Mouse (Mus musculus) heart, embryonic 10.5 days (tissue): Measurements from ENCODE around the gene Slc35b1. TPM values are rescaled to one million over a fixed set of nuclear protein-coding genes. Genes with fewer than 3 reads are reported as not detected.
A peak's percentile ranks its signal among the peaks of the same experiment; 100 is the strongest.

Source experiments
- DNase-seq: peaks from one replicate; pipeline ENCODE4 v3.0.0-alpha.2; 2017; ENCODE audit warnings: low spot score
- H3K27ac ChIP-seq: fragments of 300-500 bp; sonication (generic); 2 replicates; pipeline ENCODE4 v1.5.1; 2016; ENCODE audit warnings: mild to moderate bottlenecking
- H3K27me3 ChIP-seq: fragments of 300-500 bp; sonication (generic); 2 replicates; pipeline ENCODE4 v1.6.1; 2016; ENCODE audit warnings: mild to moderate bottlenecking; ENCODE audit not compliant: poor library complexity, insufficient read depth, severe bottlenecking
- H3K36me3 ChIP-seq: fragments of 300-500 bp; sonication (generic); 2 replicates; pipeline ENCODE4 v1.6.1; 2016; ENCODE audit warnings: mild to moderate bottlenecking, moderate library complexity
- H3K4me1 ChIP-seq: fragments of 300-500 bp; sonication (generic); 2 replicates; pipeline ENCODE4 v1.6.1; 2016; ENCODE audit warnings: mild to moderate bottlenecking
- H3K4me3 ChIP-seq: fragments of 300-500 bp; sonication (generic); 2 replicates; pipeline ENCODE4 v1.5.1; 2016; ENCODE audit warnings: mild to moderate bottlenecking, moderate library complexity
- H3K9me3 ChIP-seq: fragments of 300-500 bp; sonication (generic); 2 replicates; pipeline ENCODE4 v1.6.1; 2016; ENCODE audit warnings: mild to moderate bottlenecking, moderate library complexity
- WGBS: fragments of 180-500 bp; shearing (Covaris S2); methylation state at CpG from one replicate; pipeline ENCODE4 v1.1.7; 2016; 5-methylcytosine and 5-hydroxymethylcytosine counted together
- polyA plus RNA-seq: library from polyadenylated mRNA; unstranded; fragments of >200 nt; fragmentation: Nextera tagmentation; extraction: Ambion mirVana; gene quantifications from 2 replicates; pipeline ENCODE4 v1.2.1, GENCODE M21; 2016

The Slc35b1 gene
- polyA plus RNA-seq, 1 experiment from 2014 or later, result 119 TPM

- Histone ChIP-seq H3K4me1 (peaks cover 4% of the 10 kb centered on the region; the same call in 1 of the 2 replicates), H3K9me3 (no peaks in the 10 kb centered on the region), H3K36me3 (peaks cover 64% of the 10 kb centered on the region), H3K27ac (no peak overlapping the region), H3K27me3 (no peaks in the 10 kb centered on the region), H3K4me3 (no peak overlapping the region)
- WGBS, result 79% methylated on average over 4 of the region's 4 CpGs
- DNase-seq, result no peak
These were observed 6.7 kb downstream of the Slc35b1 start for GRCm38 (mm10) chr11:95391201-95391600.

- 73% methylated on average over 5 of the region's 5 CpGs for WGBS
- no peaks in the 10 kb centered on the region for H3K27me3 ChIP-seq
- H3K27ac ChIP-seq, result no peak overlapping the region
- H3K36me3 ChIP-seq, result peaks cover 60% of the 10 kb centered on the region
- no peaks in the 10 kb centered on the region for H3K9me3 ChIP-seq
- DNase-seq, result no peak
- H3K4me3 ChIP-seq, result no peak overlapping the region
- H3K4me1 ChIP-seq, result peaks cover 4% of the 10 kb centered on the region; the same call in 1 of the 2 replicates
These were observed 7.3 kb downstream of the Slc35b1 start for GRCm38 (mm10) chr11:95391743-95392142.

GRCm38 (mm10) chr11:95392223-95392667 is 7.8 kb downstream of the Slc35b1 start:
- DNase-seq, result no peak
- H3K4me3 ChIP-seq, result no peak overlapping the region
- 69% methylated on average over 7 of the region's 7 CpGs for WGBS
- H3K9me3 ChIP-seq, result no peaks in the 10 kb centered on the region
- H3K36me3 ChIP-seq, result peaks cover 55% of the 10 kb centered on the region
- H3K4me1 ChIP-seq, result peaks cover 4% of the 10 kb centered on the region; the same call in 1 of the 2 replicates
- no peak overlapping the region for H3K27ac ChIP-seq
- H3K27me3 ChIP-seq, result no peaks in the 10 kb centered on the region

GRCm38 (mm10) chr11:95392708-95393499 is 8.4 kb downstream of the Slc35b1 start:
- WGBS, result 79% methylated on average over 11 of the region's 11 CpGs
- Histone ChIP-seq H3K4me1 (peaks cover 4% of the 10 kb centered on the region; the same call in 1 of the 2 replicates), H3K4me3 (no peak overlapping the region), H3K27ac (no peak overlapping the region), H3K36me3 (peaks cover 48% of the 10 kb centered on the region), H3K9me3 (no peaks in the 10 kb centered on the region), H3K27me3 (no peaks in the 10 kb centered on the region)
- DNase-seq, result no peak

- Histone ChIP-seq H3K9me3 (no peaks in the 10 kb centered on the region), H3K4me1 (peaks cover 4% of the 10 kb centered on the region; the same call in 1 of the 2 replicates), H3K27me3 (no peaks in the 10 kb centered on the region), H3K4me3 (no peak overlapping the region), H3K27ac (no peak overlapping the region), H3K36me3 (peaks cover 43% of the 10 kb centered on the region)
- DNase-seq, result no peak
- 21% methylated on average over 5 of the region's 5 CpGs for WGBS
These were observed 9.0 kb downstream of the Slc35b1 start for GRCm38 (mm10) chr11:95393500-95393816.

GRCm38 (mm10) chr11:95394112-95394511 is 9.6 kb downstream of the Slc35b1 start:
- Histone ChIP-seq H3K36me3 (peaks cover 36% of the 10 kb centered on the region), H3K27me3 (no peaks in the 10 kb centered on the region), H3K27ac (no peak overlapping the region), H3K4me3 (no peak overlapping the region), H3K9me3 (no peaks in the 10 kb centered on the region), H3K4me1 (peaks cover 4% of the 10 kb centered on the region; the same call in 1 of the 2 replicates)
- no peak for DNase-seq
- WGBS, result 59% methylated on average over 5 of the region's 5 CpGs

- no peak for DNase-seq
- H3K27me3 ChIP-seq, result peaks cover 7% of the 10 kb centered on the region
- peaks cover 12% of the 10 kb centered on the region for H3K36me3 ChIP-seq
- peaks cover 8% of the 10 kb centered on the region; the same call in 1 of the 2 replicates for H3K4me1 ChIP-seq
- WGBS, result 59% methylated on average over 1 of the region's 1 CpGs
- no peak overlapping the region; the same call in 1 of the 2 replicates for H3K27ac ChIP-seq
- no peaks in the 10 kb centered on the region for H3K9me3 ChIP-seq
- H3K4me3 ChIP-seq, result no peak overlapping the region
These were observed 12.1 kb downstream of the Slc35b1 start for GRCm38 (mm10) chr11:95396548-95396947.

- H3K27ac ChIP-seq, result no peak overlapping the region
- peaks cover 18% of the 10 kb centered on the region for H3K4me1 ChIP-seq
- H3K36me3 ChIP-seq, result 0 out of 2 replicates have a peak, but pooled peaks cover 3% of the 10 kb centered on the region
- H3K27me3 ChIP-seq, result peaks cover 7% of the 10 kb centered on the region
- 60% methylated on average over 14 of the region's 14 CpGs for WGBS
- H3K9me3 ChIP-seq, result no peaks in the 10 kb centered on the region
- DNase-seq, result peak; percentile 86
- no peak overlapping the region for H3K4me3 ChIP-seq
These were observed 13.6 kb downstream of the Slc35b1 start for GRCm38 (mm10) chr11:95397843-95398835.

GRCm38 (mm10) chr11:95399520-95400020 is 15.1 kb downstream of the Slc35b1 start:
- 76% methylated on average over 13 of the region's 13 CpGs for WGBS
- no peak overlapping the region for H3K27ac ChIP-seq
- H3K9me3 ChIP-seq, result no peaks in the 10 kb centered on the region
- H3K4me3 ChIP-seq, result no peak overlapping the region
- DNase-seq, result no peak
- H3K36me3 ChIP-seq, result no peaks in the 10 kb centered on the region
- H3K27me3 ChIP-seq, result peaks cover 7% of the 10 kb centered on the region
- peaks cover 29% of the 10 kb centered on the region for H3K4me1 ChIP-seq

GRCm38 (mm10) chr11:95401568-95401967 is 17.1 kb downstream of the Slc35b1 start:
- DNase-seq, result no peak
- H3K36me3 ChIP-seq, result no peaks in the 10 kb centered on the region
- 85% methylated on average over 5 of the region's 5 CpGs for WGBS
- H3K9me3 ChIP-seq, result no peaks in the 10 kb centered on the region
- peaks cover 29% of the 10 kb centered on the region for H3K4me1 ChIP-seq
- H3K27me3 ChIP-seq, result peaks cover 7% of the 10 kb centered on the region
- no peak overlapping the region for H3K4me3 ChIP-seq
- H3K27ac ChIP-seq, result peak overlapping the region; percentile 82

GRCm38 (mm10) chr11:95402196-95402595 is 17.7 kb downstream of the Slc35b1 start:
- peaks cover 29% of the 10 kb centered on the region for H3K4me1 ChIP-seq
- H3K4me3 ChIP-seq, result peak overlapping the region; percentile 2; the same call in 1 of the 2 replicates
- peaks cover 7% of the 10 kb centered on the region for H3K27me3 ChIP-seq
- H3K36me3 ChIP-seq, result no peaks in the 10 kb centered on the region
- 18% methylated on average over 5 of the region's 5 CpGs for WGBS
- no peak for DNase-seq
- H3K9me3 ChIP-seq, result no peaks in the 10 kb centered on the region
- peak overlapping the region; percentile 82 for H3K27ac ChIP-seq

GRCm38 (mm10) chr11:95402658-95403101 is 18.2 kb downstream of the Slc35b1 start:
- Histone ChIP-seq H3K4me1 (peaks cover 29% of the 10 kb centered on the region), H3K27me3 (peaks cover 7% of the 10 kb centered on the region), H3K27ac (peak overlapping the region; percentile 85), H3K36me3 (no peaks in the 10 kb centered on the region), H3K4me3 (0 out of 2 replicates have a peak overlapping the region, but pooled peaks have one; percentile 15), H3K9me3 (no peaks in the 10 kb centered on the region)
- no peak for DNase-seq
- 10% methylated on average over 8 of the region's 8 CpGs for WGBS
